Mouse (Mus musculus) adrenal gland, postnatal 14 days (tissue): ENCODE data around the gene Trcg1. TPM values are rescaled to one million over a fixed set of nuclear protein-coding genes. Genes with fewer than 3 reads are reported as not detected.
A peak's percentile ranks its signal among the peaks of the same experiment; 100 is the strongest.

Source experiments
- DNase-seq: peaks from one replicate; pipeline ENCODE4 v3.0.0; 2021; ENCODE audit warnings: mixed read lengths
- total RNA-seq: library from RNA; stranded (reverse); gene quantifications from 2 replicates; pipeline ENCODE4 v1.2.3, GENCODE M21; 2021

Trcg1 gene
- total RNA-seq, 1 experiment from 2014 or later = not detected

DNA sequence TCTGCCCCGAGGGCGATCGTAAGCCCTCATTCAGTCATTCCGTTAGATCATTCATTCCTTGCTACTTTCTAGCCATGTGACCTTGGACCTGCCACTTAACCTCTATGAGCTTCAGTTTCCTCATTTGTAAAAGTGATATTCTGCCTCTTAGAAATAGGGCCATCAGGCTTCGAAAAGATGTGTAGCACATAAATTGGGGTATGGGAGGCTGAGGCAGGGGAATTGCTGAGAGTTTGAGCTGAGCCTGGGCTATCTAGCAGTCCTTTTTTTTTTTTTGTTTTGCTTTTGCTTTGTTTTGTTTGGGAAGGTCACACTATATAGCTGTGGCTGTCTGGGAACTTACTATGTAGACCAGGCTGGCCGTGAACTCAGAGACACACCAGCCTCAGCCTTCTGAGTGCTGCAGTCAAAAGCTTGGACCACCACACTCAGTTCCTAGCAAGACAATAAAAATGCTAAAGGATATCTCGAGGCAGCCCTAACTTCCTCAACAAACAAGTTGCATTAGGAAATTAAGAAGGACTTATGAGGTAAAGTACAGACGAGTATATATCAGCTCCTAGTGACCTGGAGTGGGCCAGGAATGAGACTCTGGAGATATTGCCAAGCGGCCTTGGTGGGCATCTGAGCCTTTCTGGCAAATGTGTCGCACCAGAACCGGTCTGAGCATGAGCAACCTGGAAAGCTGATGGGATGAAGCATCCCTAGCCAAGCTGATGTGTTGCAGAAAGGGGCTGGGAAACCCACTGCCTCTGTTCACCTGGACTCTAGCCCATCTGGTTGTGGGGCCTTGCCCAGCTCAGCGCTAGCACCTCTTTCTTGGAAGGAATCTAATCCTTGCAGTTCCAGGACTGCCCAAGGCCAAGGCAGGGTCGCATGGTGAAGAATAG is 26.7 kb downstream of the Trcg1 start:
- DNase-seq = no peak

GRCm38 (mm10) chr9:57265125-57265524 is 28.8 kb downstream of the Trcg1 start:
- DNase-seq = no peak

- no peak for DNase-seq
Measured at GRCm38 (mm10) chr9:57267421-57267820, 31.1 kb downstream of the Trcg1 start.

- peak; percentile 50 for DNase-seq
Measured at GRCm38 (mm10) chr9:57268078-57268477, 31.7 kb downstream of the Trcg1 start.

- DNase-seq = no peak
Measured at GRCm38 (mm10) chr9:57268575-57268974, 32.2 kb downstream of the Trcg1 start.

DNA sequence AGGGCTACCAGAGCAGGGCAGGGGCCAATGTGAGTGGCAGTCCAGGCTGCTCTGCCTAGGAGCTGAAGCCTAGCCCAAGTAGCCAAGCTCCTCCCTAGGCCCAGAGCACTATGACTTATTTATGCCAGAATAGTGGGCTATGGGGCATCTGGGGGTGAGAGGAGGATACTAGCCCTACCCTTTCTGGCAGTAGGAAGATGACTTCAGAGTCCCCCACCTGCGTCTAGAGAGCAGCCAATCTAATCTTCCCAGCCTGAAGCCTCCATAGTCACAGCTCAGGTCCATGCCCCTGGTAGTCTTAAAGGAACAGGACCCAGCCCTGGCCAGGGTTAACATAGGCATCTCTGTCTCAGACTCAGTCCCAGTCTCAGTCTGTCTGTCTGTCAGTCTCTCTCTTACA is 33.0 kb downstream of the Trcg1 start:
- no peak for DNase-seq

- DNase-seq = no peak
Measured at GRCm38 (mm10) chr9:57270399-57270798, 34.0 kb downstream of the Trcg1 start.

- DNase-seq = no peak
Measured at GRCm38 (mm10) chr9:57271081-57271480, 34.7 kb downstream of the Trcg1 start.

DNA sequence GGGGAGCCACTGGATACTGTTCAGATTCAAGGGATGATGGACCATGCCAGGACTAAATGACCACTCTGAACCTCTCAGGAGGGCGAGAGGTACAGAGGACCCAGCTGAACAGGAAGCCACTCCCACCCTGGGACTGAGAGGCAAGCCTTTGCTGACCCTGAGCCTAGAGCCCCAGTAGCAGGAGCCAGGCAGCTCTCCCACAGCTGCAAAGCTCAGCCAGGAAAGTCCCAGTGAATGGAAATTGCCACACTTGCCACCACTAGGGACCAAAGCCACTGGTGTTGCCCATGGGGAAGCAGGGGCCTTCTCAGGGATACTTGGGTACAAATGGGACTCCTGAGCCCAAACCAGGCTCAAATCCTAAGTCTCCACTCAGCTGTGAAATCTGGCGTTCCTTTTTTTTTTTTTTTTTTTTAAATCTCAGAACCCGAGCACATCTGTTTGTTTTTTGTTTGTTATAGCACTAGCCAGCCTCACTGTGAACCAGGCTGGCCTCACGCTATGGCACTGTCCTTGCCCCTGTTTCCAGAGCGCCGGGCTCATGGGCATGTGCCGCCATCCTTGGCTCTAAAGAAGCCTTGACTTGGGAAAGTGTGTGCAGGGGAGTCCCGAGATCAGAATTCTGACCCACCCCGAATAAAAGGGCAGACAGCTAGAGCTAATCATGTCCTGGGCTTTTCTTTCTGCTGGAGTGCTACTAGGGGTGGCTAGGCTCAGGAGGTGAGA is 35.6 kb downstream of the Trcg1 start:
- peak; percentile 71 for DNase-seq

GRCm38 (mm10) chr9:57272902-57273804 is 36.8 kb downstream of the Trcg1 start:
- peak; percentile 42 for DNase-seq

DNA sequence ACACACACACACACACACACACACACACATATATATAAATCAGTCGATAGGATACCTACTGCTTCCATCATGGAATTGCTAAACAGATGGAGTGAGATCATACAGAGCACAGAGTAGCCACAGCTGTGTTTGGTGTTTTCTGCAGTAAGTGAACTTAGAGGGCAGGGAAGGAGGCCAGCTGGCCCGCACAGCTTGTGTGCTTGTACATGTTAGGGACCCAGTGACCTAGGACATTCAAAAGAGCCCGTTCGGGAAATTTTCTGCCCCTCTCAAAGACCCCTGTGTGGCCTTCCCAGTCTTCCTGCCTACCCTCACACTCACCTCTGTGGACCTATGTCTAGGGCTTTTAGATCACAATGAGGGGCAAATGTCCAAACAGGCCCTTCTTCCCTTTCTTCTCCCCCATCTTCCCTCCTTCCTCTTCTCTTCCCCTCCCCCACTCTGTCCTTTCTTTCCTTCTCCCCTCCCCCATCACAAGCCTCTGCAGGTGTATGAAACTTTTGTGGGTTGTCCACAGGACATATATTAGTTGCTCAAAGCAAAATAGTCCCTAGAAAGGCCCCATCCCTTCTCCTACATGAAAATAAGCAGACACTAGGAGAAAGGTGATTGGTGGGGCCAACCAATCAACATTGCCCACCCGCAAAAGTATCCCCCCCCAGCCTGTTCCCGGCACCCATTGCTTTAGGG is 37.6 kb downstream of the Trcg1 start:
- DNase-seq = peak; percentile 48

DNA sequence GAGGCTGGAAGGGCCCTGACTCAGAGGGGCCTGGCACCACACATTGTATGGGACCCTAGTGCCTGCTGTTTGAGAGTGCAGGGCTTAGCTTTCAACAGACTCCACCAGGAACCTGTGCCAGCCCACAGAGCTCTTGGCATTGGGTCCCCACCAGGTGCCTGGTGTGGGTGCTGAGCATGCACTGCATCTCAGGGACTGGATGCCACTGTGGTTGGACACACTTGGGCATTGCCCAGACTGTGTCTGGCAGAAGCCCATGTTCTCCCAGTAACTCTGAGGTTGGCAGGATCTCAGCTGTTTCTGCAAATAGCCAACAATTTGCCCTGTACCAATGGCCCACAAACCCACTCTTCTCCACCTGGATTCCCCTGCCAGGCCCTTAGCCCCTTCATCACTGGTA is 40.0 kb downstream of the Trcg1 start:
- peak; percentile 69 for DNase-seq

GRCm38 (mm10) chr9:57278268-57278667 is 41.9 kb downstream of the Trcg1 start:
- no peak for DNase-seq

DNA sequence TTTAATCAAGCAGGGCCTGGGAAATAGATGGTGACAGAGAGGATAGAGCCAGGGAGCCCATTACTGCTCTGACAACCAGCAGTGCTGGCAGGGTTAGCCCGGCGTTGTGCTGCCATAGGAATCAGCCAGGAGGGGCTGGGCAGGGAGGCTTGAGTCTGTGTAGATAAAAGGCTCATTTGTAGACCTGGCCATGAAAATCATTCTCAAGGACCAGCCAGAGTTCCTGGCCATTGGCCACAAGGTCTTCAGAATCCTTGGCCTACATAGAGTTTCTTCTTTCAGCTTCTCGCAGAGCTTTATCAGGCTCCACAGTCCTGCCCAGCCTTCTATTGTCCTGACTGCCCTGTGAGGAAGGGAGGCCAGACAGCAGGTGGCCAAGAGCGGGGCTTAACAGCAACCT is 43.1 kb downstream of the Trcg1 start:
- DNase-seq = peak; percentile 75

- peak; percentile 66 for DNase-seq
Measured at GRCm38 (mm10) chr9:57281549-57281948, 45.2 kb downstream of the Trcg1 start.

DNA sequence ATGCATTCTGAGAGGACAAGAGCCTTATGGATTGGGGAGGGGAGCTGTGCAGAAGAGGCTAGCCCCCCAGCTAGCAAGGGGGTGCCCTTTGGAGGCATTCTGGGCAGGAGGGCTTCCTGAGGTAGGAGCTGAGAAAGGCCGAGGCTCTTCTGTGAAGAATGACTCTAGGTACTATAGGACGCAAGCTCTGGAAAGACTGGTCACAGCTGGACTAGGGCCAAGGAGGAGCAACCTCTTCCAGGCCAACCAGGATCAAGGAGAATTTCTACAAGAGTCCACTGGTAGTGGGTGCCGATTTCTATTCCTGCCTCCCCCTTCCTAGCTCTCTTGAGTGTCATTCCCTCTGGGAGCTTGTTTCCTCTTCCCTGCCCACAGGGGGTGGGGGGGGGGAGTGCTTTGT is 46.3 kb downstream of the Trcg1 start:
- peak; percentile 60 for DNase-seq

DNA sequence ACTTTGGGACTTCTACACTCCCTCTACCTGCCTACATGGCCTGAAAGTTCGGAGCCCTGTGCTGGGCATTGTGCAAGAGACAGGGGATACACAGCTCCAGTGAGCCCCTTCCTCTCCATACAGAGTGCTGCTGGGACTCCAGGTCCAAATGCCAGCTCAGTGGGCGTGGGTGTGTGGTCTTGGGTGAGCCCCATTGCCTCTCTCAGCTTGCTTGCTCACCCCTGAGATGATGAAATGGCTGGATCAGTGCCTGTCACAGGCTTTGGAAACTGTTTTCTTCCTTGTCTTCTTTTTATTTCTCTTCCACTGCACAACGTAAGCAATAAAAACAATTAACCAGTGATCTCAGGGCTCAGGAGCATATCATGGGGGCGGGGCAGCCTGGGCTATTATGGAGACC is 47.0 kb downstream of the Trcg1 start:
- peak; percentile 44 for DNase-seq

GRCm38 (mm10) chr9:57287183-57287582 is 50.8 kb downstream of the Trcg1 start:
- DNase-seq = no peak

GRCm38 (mm10) chr9:57294905-57295304 is 58.5 kb downstream of the Trcg1 start:
- no peak for DNase-seq

GRCm38 (mm10) chr9:57295666-57296065 is 59.3 kb downstream of the Trcg1 start:
- no peak for DNase-seq

GRCm38 (mm10) chr9:57296277-57296676 is 59.9 kb downstream of the Trcg1 start:
- DNase-seq = no peak

GRCm38 (mm10) chr9:57297938-57298337 is 61.6 kb downstream of the Trcg1 start:
- no peak for DNase-seq
